Mouse (Mus musculus): ENCODE data around the gene Gm20662.
"Not testable (repeated sequence)": the region's sequence is repeated elsewhere in the genome, so short reads cannot be mapped to it uniquely, and the experiment has no call there.

Gm20662 gene

DNA sequence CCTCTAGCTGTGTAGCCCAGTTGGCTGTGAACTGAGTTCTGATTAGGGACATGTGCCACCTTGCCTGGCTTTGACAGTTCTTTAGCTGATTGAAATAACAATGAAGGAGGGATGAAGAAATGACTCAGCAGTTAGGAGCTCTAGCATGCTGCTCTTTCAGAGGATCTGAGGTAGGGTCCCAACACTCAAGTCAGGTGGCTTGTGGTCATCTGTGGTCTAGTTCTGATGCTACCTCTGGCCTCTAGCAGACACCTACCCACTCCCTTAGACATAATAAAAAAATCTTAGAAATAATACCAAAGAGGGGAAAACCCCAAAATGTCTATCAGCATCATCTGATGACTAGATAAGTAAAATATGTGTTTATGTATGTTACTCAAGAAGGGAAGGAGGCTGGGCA is 14.2 kb downstream of the Gm20662 start:
- in situ Hi-C loops (cut with MboI), result no loop called here

DNA sequence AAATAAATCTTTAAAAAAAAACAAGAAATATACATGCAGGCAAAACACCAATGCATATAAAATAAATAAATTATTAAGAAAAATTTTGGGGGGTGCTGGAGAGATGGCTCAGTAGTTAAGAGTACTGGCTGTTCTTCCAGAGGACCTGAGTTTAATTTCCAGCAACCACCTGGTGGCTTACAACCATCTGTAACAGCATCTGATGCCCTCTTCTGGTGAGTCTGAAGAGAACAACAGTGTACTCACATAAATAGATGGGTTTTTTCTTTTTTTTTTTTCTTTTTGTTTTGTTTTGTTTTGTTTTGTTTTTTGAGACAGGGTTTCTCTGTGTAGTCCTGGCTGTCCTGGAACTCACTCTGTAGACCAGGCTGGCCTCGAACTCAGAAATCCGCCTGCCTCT is 17.4 kb downstream of the Gm20662 start:
- in situ Hi-C loops (cut with MboI), result not testable (repeated sequence)

GRCm38 (mm10) chr9:108017127-108017526 is 21.0 kb downstream of the Gm20662 start:
- in situ Hi-C loops (cut with MboI), result no loop called here

GRCm38 (mm10) chr9:108020741-108021140 is 24.6 kb downstream of the Gm20662 start:
- in situ Hi-C loops (cut with MboI), result no loop called here

GRCm38 (mm10) chr9:108023216-108023615 is 27.1 kb downstream of the Gm20662 start:
- in situ Hi-C loops (cut with MboI), result no loop called here

GRCm38 (mm10) chr9:108026584-108026983 is 30.4 kb downstream of the Gm20662 start:
- in situ Hi-C loops (cut with MboI), result no loop called here

DNA sequence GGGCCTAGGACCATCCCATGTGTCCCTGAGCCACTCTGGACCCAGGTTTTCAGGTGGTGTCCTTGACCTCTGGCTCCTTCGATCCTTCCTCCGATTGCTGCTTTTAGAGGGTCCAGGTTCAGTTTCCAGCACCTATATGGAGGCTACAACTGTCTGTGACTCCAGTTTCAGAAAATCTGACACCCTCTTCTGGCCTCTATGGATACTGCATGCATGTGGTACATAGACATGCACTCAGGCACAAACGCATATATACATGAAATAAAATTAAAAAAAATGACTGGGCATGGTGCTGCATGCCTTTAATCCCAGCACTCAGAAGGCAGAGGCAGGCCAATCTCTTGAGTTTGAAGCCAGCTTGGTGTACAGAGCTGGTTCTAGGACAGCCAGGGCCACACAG is 31.7 kb downstream of the Gm20662 start:
- in situ Hi-C loops (cut with MboI), result no loop called here

DNA sequence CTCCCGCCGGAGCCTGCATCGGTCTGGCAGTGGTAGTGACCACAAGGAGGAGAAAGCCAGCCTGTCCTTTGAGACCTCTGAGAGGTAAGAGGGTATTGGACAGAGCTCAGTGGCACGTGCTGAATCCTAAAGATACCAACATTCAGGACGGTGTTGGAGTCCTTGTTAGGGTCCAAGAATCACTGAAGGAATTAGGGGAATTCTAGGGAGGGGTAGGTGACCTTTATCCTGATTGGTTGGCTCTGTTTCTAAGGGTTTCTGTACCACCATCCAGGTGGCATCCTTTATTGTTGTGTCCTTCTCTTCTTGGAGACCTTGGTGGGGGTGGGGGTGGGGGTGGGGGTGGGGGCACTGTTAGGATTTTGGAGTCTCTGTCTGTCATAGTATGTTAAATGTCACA is 36.0 kb downstream of the Gm20662 start:
- in situ Hi-C loops (cut with MboI), result no loop called here

DNA sequence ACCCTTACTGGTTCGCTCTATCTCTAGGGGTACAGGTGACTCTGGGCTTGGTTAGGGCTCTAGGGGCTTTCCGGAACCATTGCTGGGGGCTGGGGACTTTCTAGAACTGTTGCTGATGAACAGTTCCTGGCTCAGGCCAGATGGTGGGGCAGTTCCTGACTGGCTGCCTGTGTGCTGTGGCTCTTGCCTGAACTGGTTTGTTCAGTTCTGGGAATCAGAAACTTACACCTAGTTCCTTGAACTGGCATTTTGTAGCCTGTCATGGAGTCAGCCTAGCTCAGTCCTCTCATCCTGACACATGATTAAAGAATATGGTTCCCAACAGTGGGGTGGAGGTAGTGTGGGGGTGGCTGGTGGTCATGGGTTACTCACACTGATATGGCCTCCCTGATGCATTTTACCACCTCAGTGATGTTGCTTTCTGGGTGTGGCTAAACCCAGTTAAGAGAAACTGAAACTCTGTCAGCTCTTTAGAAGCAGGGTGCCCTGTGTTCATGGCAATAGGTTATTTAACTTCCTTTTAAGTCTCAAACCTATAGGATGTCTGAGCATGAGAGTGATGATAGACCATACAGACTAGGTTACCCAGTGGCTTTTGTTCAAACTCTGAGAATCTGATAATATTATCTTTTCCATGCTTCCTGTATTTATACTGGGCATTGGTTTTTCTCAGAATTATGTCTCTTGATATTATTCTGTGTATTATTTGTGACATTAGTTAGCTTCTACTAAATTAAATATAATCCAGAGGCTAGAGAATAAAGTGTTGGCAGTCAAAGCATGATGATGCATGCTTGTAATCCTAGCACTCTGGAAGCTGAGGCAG is 39.4 kb downstream of the Gm20662 start:
- in situ Hi-C loops (cut with MboI), result no loop called here

GRCm38 (mm10) chr9:108044751-108045492 is 48.8 kb downstream of the Gm20662 start:
- in situ Hi-C loops (cut with MboI), result no loop called here

DNA sequence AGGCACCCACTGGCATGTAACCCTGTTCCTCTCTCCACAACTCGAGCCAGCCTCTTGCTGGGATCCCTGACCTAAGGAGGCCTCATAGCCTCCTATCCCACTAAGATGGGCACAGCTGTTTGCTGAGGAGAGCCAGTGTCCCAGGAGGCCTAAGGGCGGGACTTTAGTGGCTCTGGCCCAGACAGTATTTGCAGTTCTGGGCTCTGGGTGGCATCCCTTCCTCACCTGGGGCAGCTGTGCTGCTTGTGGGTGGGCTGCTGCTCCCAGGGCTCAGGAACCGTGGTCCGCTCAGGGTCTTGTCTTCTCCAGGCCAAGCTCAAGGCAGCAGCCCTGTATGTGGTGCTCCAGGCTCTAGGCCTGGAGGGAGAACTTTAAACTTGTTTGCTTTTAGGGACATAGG is 50.4 kb downstream of the Gm20662 start:
- in situ Hi-C loops (cut with MboI), result no loop called here

- in situ Hi-C loops (cut with MboI), result no loop called here
Measured at GRCm38 (mm10) chr9:108047601-108048565, 51.7 kb downstream of the Gm20662 start.

- in situ Hi-C loops (cut with MboI), result no loop called here
Measured at GRCm38 (mm10) chr9:108048566-108048955, 52.4 kb downstream of the Gm20662 start.

GRCm38 (mm10) chr9:108049016-108049455 is 52.9 kb downstream of the Gm20662 start, which contains the start of gene Gmppb:
TSS of gene Gmppb (plus strand) at chr9:108049242.
- in situ Hi-C loops (cut with MboI), result no loop called here

- in situ Hi-C loops (cut with MboI), result no loop called here
Measured at GRCm38 (mm10) chr9:108049561-108050251, 53.6 kb downstream of the Gm20662 start.

DNA sequence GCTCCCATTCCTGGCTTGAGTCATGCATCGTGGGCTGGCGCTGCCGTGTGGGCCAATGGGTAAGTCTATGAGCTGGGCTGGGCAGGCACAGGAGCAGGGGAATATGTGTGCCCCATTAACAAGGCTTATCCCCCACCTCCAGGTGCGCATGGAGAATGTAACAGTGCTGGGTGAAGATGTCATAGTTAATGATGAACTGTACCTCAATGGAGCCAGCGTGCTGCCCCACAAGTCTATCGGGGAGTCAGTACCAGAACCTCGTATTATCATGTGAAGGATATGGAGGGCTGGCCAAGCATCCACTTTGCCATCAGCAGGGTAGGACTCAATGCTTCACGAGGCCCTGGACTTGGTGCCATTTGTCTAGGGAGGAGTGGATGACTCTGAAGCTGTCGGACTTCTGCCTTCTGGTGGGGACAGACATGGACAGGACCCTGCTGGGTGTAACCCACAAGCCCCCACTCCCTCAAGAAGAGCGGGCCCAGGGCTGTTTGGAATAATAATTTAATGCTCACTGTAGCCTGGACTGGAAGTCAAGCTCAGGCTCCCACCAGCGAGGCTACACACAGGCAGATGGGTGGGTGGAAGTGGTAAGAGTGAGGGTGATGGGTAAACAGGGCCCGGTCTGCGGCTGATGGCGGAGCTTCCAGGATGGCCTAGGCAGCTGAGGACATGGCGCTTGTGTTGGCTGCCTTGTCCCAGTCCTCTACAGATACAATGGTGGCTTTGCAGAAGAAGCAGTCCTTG is 55.2 kb downstream of the Gm20662 start:
- in situ Hi-C loops (cut with MboI), result no loop called here

GRCm38 (mm10) chr9:108051931-108052220 is 55.7 kb downstream of the Gm20662 start:
- in situ Hi-C loops (cut with MboI), result no loop called here

DNA sequence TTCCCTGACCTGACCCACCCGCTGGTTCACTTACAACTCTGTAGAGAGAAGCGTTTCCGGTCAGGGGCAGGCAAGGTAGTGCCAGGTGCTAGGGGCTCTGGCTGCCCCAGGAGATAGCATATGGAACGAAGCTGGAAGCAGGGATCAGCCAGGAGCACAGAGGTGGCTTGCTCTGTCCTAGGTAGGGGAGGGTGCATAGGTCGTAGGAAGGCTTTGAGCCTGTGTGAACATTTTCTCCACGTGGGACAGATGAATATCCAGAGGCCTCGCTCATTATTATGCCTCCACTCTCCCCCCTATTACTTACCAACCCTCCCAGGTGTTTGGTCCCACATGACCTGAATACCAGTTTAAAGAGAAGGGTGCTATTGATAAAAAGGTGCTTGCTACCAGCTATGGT is 56.3 kb downstream of the Gm20662 start:
- in situ Hi-C loops (cut with MboI), result no loop called here

DNA sequence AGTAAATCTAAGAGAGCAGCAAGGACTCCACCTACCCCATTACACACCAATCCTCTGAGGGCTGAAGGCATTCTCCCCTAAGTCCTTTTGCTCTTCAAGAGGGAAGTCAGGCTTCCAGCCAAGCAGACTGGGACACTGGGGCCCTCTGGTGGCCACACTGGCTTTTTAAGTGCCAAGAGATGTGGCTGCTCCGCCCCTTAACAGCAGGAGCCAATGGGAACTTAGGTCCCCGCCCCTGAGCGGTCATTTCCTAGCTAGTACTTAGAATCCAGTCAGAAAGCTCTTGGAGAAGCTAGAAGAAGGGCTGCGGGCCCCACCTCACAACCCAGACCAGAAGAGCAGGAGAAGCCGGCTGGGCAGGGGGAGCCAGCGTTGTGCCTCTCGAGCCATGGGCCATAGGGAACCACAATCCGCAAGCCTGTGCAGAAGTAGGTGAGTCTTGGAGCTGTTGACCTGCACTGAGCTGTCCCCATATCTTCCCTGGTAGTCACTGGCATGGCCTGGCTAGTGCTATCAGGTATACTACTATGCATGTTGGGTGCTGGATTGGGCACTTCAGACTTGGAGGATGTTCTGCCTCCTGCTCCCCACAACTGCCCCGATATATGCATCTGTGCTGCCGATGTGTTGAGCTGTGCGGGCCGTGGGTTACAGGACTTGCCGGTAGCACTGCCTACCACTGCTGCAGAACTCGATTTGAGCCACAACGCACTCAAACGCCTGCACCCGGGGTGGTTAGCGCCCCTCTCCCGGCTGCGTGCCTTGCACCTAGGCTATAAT is 56.9 kb downstream of the Gm20662 start, which contains the start of gene Amigo3:
Gene Amigo3, plus strand, starts transcription at position 275 of the 780 bp plus-strand sequence.
- in situ Hi-C loops (cut with MboI), result no loop called here

GRCm38 (mm10) chr9:108053665-108054225 is 57.6 kb downstream of the Gm20662 start:
- in situ Hi-C loops (cut with MboI), result no loop called here
